Mouse (Mus musculus): ENCODE measurements around the gene Mrpl18.
"Not testable (repeated sequence)": the region's sequence is repeated elsewhere in the genome, so short reads cannot be mapped to it uniquely, and the experiment has no call there.

Mrpl18 gene

DNA sequence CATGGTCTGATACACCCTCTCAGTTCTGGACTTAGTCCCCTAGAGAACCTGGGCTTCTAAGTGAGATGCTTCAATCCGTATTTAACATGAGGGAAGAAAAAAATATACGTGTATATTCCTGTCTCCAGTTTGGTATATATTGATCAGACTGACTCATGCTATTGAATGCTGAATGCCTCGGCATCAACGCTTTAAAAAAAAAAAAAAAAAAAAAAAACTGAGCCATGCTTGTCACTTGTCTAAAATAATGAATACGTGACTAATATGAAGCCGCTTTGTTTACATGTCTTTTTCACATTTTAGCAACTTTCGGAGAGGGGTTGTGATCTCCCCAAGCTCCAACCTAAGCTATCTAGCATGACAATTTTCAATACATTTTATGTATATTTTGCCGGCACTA lies 5.8 kb downstream of the Mrpl18 start:
- DNase-seq (ENCODE audit: low spot score in 2 of 2), result no peak

DNA sequence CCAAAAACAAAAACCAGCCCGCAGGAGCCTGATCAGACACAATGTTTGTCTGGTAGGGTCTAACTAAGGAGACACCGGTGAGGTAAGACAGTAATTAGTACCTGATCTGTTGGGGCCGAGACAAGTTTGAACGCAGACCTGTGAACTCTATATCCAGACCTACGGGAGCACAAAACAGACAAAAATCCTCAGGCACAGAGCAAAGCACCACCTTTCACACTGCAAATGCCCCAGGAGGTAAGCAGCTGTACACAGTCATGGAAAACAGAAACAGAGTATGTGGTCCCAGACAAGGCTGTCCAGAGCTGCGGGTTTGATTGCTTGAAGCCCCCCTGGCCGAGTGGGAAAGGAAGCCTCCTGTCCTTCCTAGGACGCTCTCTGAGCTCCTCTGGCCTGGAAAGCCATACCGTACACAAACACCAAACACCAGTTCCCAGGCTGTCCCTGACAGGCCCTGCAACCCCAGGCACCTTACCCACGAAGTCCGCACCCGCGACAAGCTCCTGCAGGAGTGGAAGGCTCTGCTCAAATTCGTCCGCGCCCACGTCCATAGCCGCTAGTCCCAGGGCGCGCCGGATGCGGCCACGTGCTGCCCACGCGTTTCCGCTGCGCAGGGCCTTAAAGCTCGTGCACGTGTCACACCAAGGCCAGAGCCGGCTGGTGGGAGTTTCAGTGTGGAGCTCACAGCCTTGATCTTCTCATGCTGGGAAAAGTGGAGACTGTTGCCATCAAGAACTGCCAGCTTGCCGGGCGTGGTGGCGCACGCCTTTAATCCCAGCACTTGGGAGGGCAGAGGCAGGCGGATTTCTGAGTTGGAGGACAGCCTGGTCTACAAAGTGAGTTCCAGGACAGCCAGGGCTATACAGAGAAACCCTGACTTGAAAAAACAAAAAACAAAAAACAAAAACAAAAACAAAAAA lies 6.5 kb downstream of the Mrpl18 start, which contains the start of gene Pnldc1:
Pnldc1 (minus strand) TSS at position 870 of the 920 bp plus-strand sequence.
- no peak for DNase-seq (ENCODE audit: low spot score in 2 of 2)

DNA sequence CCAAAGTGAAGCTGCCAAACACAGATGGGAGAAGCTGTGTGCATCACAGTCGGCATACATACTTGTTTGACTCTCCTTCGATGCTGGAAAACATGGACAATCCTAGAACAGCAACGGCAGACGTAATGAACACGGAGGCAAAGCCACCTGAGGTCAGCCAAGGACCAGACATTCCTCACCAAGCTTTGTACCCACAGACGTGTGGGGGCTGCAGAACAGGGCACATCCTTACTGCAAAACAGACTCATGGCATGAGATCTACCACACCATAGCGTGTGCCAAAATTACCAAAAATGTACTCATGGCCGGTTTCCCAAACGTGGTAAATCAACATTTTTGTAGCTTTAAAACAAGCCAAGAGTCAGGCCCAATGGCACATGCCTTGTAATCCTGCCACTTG lies 9.7 kb downstream of the Mrpl18 start:
- no peak for DNase-seq (ENCODE audit: low spot score in 2 of 2)

DNA sequence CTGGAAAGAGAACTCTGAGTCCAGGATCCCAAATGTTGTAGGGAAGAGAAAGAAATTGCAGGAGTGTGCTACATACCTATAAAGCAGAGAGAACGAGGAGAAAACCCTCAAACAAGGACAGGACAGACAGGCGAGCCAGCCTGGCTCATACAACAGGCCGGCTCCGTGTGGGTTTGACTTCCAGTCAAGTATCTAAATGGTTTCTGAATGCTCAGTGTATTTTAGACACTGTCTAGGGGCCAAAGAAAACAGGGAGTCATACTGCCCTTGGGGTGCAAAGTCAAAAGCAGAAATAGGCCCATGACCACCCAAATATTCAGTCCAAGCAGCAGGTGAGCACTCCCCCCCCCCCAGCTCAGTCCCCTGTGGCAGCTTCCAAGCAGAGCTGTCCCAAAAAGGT lies 10.3 kb downstream of the Mrpl18 start:
- no peak for DNase-seq (ENCODE audit: low spot score in 2 of 2)

DNA sequence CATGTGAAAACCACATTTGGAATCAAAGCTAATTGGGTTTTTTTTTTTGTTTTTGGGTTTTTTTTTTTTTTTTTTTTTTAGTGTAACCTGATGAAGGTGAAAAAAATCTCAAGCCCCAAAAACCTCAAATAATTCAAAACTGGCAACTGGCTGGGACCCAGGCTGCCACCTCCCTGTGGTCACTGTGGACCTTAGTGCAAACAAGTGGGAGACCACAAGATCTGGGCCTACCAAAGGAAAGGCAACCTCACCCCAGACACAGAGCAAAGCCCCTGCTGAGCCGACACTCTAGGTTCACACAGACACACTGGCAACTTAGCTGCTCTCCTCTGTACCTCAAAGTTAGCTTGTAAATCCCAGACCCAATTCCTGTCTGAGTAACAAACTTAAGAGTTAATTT lies 11.8 kb downstream of the Mrpl18 start:
- DNase-seq (ENCODE audit: low spot score in 2 of 2), result no peak

DNA sequence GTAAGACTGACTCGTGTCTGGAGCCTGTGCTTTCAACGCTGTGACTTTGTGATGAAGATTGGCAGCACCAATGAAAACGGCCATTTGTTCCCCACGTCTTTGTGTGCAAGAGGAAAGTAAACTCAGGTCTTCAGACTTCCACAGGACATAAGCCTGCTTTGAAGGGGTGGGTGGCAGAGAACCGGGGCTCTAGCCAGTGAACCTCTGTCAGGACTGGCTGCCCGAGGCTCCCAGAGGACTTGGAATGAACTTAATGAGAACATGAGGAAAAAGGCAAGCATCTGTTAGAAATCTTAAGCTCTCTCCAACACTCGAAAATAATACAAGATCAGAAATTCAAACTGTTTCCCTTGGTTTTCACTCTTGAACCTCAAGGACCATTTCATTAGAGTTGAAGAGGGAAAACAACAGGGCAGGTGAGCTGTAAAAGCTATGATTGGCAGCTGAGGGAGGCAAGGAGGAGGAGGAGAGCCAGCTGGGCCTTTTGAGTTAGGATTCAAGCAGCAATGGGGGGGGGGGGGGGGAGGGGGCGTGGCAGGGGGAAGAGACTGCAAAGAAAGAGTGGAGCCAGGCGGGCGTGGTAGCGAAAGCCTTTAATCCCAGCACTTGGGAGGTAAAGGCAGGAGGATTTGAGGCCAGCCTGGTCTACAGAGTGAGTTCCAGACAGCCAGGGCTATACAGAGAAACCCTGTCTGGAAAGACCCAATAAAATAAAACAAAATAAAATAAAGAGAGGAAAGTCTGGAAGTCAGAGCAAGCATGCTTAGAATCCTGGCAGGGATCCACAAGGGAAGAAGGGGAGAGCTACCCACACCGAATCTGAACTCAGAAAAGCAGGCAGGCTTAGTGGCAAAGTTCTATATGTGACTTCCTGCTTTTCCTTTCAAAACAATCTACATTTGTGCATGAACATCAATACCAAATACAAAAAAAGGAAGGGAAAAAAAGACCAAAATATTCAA lies 12.5 kb downstream of the Mrpl18 start:
- no peak for DNase-seq (ENCODE audit: low spot score in 2 of 2)

DNA sequence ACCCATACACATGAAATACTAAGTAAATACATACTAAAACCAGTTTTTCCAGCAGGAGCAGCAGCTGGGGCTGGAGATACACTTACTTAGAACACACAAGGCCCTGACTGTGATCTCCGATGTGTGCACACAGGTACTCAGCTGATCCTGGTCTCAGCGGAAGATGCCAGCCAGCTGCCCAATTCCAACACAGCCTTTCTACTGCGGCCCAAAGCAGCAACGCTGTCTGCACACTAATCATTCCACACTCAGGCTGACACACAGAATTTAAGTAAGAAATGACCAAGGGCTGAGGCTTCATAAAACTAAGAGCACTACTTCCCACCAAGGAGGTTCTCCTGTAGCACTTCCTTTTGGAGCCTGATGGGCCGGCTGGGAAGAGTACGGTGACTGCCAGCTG lies 13.9 kb downstream of the Mrpl18 start:
- no peak for DNase-seq (ENCODE audit: low spot score in 2 of 2)

DNA sequence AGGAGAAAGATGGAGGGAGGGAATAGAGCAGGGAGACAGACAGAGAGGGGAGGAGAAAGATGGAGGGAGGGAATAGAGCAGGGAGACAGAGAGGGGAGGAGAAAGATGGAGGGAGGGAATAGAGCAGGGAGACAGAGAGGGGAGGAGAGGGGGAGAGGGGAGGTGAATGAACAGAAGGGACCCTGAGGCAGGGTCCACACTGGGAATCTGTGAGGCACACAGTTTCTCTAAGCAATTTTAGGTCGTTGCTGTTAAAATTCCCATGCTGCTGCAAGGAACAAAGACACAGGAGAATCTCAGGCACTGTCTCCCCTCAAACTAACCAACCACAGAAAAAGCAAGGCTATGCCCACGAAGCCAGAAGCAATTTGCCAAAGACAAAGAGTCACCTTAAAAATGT lies 17.5 kb downstream of the Mrpl18 start:
- DNase-seq (ENCODE audit: low spot score in 2 of 2), result not testable (repeated sequence)

DNA sequence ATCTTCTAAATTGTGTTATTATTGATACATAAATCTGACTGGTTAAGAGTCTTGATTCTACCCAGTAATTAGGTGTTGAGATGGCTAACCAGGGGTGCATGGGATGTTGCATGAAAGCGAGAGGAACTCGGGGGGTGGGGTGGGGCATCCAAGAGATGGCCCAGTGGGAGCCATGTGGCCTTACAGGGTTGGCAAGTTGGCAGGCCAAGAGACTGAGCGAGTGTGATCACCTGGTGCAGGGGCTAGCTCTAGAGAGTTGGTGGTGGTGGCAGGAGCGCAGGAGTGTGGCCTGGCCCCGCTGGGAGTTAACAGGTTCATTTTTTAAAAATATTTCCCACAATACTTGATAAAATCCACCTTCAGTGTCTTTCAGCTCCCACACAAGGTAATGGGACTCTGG lies 18.5 kb downstream of the Mrpl18 start:
- DNase-seq (ENCODE audit: low spot score in 2 of 2), result no peak

DNA sequence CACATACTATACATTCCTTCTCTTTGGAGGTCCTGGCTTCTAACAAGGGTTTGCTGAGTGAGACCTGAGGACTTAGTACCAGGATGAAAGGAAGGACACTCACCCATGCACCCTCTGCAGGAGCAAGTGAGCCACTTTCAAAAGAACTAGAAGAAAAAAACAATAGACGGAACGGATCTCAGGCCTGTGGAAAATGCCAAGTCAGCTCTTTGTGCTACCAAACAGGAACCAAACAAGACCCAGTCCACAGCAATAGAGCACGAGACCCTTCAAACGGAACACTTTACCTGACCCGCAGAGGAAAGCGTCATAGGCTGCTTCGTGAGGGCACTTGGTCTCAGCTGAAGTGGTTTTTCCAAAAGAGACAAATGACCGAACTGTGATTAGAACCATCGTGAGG lies 24.1 kb downstream of the Mrpl18 start:
- no peak for DNase-seq (ENCODE audit: low spot score in 2 of 2)

DNA sequence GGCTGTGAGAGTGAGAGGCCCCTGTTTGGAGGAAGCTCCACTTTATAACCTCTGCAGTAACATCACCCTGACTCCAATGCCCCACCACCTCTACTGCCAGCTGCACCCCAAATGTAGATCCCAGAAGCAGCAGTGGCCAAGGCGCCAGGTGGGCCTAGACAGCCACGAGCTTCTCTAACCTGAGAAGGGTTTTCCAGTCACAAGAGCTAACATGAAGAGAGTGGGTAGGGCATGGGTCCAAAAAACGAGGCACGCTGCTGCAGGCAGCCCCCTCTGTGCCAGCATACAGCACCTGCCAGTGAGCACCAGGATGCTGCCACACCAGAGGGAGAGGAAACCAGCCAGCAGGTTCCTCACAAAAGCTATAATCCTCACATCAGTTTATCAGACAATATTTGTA lies 25.1 kb downstream of the Mrpl18 start:
- no peak for DNase-seq (ENCODE audit: low spot score in 2 of 2)

DNA sequence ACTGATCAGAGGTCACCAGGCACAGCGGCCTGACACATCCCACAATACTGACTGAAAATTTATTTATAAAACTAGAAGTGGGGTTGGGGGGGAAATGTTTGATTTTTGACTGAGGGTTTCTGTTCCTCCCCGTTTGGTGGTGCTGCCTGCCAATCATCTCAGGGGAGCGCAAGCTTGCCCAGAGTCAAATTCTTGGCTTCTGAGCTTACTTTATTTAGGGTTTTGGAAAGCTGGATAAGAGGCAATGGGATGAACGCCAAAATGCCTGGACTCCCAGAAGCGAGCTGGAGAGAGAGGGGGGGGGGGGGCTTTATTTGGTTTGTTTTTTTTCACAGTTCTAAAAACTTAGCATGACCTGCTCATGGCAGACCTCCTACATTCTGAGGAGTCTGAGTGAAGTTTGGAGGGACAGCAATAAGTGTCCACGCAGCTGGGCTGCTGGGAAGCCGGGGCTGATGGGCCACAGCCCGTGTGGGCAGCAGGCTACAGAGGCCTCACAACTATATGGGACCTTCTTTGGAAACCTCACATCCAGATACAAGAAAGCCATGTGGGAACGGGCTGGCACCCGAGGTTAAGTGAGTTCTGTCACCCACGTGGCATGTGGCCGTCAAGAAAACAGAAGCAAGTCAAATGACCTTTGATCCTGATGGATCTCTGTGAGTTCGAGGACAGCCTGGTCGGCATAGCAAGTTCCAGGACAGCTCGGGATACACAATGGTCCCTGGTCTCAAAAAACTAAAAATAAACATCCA lies 28.9 kb downstream of the Mrpl18 start:
- DNase-seq (ENCODE audit: low spot score in 2 of 2), result no peak

DNA sequence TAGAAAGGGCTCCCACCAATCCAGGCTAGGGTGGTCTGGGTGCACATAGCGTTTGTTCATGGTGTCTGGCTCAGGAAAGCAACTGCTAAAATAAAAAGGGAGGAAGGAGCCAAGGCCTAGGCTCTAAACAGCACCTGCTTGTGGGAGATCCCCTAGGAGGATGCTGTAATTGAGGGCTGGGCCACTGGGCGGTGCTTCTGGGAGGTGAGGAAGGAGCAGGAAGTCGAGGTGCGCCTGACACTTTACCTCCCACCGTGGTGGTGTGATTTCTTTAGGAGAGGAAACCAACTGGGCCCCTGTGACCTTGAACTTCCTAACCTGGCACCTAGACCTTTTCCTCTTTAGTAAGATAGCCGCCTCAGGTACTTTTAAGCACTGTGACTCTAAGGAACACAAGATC lies 29.5 kb downstream of the Mrpl18 start:
- no peak for DNase-seq (ENCODE audit: low spot score in 2 of 2)

DNA sequence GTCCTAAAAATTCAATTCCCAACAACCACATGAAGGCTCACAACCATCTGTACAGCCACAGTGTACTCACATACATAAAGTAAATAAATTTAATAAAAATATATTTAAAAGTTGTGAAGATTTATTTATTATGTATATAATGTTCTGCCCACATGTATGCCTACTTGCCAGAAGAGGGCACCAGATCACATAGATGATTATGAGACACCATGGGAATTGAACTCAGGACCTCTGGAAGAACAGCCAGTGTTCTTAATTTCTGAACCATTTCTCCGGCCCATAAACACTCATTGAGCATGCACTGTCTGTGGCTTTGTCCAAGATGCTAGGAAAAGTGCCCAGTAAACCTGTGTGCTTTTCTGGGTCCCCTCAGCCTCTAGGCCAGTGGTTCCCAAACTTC lies 34.9 kb downstream of the Mrpl18 start:
- DNase-seq (ENCODE audit: low spot score in 2 of 2), result no peak

DNA sequence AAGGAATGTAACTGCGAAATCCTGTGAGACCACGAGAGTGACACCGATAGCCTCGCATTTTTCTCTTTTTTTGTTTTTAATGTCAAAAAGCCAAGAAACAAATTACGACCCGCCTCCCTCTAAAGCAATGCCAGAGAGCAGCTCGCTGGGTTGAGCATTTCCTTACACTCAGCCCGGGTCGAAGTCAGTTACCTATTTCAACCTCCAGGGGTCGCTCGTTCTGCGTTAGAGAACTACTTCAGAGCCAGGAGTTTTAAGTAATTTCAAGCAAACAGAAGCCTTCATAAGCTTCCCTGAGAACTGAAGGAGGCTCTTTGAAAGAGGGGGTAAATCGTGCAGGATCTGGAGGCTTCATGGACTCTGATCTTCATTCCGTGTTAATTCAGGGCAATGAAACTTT lies 36.0 kb downstream of the Mrpl18 start:
- peak; percentile 60 to 66 for DNase-seq (ENCODE audit: low spot score in 2 of 2)

DNA sequence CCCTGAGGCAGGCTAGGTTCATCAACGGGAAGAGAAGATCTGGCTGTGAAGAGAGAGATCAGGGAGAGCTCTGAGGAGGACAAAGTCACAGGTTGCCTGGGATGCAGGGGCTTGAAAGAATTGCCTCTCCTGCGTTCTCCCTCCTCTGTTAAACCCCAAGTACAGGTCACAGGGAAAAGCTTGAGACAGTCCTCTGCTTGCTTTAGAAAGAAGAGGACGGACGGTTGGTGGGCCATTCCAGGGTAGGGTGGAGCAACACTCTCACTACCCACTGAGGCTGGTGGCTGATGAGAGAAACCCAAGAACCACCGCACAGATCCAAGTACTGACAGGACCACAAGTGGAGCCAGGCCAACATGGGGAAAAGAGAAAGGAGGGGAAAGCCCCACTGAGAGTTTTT lies 40.4 kb downstream of the Mrpl18 start, which contains the start of gene Mrgprh:
Mrgprh (plus strand) TSS at position 301 of the 400 bp plus-strand sequence.
- DNase-seq (ENCODE audit: low spot score in 2 of 2), result no peak

DNA sequence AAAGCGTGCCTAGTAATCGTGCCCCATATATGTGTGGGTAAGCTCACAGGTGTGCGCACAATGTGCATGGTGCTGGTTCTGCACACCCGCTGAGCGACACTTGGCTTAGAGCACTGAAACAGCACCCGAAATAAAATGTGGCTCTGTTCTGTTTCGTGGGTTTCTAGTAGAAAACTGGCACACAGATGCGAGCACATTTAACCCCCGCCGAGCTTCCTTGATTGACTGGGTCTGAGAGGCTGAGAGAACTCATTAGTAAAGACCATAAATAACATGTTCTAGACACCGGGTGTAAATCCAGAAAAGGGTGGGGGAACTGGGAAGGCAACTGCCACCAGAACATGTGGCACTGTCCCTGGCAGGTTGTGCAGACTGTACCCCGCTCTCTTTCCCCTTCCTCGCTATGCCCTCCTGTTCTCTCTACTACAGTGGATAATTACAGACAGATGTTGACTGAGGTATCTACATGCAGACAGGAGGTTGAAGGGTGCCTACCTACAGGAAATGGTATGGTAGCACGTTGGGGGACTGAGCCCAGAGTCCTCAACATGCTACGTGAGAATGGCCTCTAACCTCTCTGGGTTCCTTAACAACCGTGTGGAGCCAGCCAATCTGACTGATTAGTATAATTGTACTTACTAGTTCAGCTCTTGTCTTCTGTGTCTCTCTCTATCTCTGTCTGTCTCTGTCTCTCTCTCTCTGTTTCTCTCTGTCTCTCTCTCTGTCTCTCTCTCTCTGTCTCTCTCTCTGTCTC lies 43.7 kb downstream of the Mrpl18 start:
- no peak for DNase-seq (ENCODE audit: low spot score in 2 of 2)

DNA sequence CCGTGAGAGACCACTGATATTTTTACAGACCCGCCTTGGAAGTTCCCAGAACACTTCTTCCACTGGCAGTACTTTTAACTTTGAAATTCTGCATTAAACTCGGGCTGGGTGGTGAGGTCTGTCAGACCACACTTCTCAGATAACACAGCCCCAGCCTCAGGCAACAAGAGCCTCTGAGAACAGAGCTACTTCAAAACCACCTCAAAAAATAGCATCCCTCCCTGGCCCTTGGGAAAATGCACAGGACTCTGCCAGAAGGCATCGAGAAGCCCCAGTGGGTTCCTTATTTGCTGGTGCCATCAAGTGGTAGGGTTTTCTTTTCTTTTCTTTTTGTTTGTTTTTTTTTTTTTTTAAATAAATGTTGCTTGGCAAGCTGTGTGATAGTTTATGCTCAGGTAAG lies 47.5 kb downstream of the Mrpl18 start:
- no peak for DNase-seq (ENCODE audit: low spot score in 2 of 2)

DNA sequence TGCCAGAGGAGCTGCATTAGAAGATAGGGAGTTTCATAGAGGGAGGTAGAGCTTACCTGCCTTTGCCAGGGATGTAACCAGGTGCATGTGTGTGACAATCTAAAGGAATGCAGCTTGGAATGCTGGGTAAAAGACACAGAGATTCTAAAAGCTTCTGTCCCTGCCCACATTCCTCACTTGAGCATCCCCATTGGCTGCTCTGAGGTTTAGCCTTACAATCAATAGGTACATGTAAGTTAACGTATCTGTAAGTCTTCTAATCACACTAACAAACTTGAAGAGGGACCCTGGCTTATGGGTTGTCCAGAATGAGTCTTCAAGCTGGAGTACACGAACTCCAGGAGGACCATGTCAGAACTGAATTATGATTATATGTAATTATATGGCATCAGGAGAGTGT lies 48.1 kb downstream of the Mrpl18 start, which contains the start of gene Mas1:
Mas1 (minus strand) TSS at position 101 of the 400 bp plus-strand sequence.
- no peak for DNase-seq (ENCODE audit: low spot score in 2 of 2)

DNA sequence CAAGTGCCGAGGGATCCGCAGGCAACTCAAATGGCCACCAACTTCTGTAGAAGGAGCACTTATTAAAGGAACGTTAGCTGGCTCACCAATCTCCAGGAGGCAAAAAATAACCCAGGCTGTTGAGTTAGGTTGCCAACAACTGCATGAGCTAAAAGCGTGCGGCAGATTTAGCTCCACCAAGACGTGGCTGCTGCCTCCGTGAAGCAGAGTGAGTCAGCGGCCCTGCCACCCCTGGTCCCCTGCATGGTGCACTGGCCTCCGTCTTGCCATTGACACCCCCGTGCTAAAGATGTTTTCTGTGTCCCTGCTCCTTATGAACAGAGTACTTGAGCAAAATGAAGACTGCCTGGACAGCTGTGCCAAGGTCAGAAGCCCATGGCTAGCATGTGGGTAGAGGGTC lies 49.3 kb downstream of the Mrpl18 start:
- DNase-seq (ENCODE audit: low spot score in 2 of 2), result no peak

DNA sequence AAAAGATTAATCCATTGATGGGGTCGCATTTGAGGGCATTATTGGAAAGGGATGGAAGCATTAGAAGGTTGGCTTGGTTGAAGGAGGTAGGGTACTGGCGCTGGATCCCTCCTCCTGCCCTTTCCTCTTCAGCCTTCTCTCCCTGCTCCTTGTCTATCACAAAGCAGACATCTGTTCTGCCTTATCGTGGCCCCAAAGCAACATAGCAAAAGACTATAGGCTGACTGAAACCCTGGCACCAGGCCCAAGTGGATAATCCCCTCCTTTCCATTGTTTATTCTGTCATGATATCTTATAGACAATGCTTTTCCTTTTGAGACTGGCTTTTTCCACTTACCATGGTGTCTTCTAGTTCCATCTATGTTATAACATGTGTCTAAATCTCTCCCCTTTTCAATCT lies 50.7 kb downstream of the Mrpl18 start:
- DNase-seq (ENCODE audit: low spot score in 2 of 2), result no peak
